Mouse (Mus musculus) CH12.LX (cell line): ENCODE results near the gene Ackr1. TPM values are rescaled to one million over a fixed set of nuclear protein-coding genes. Genes with fewer than 3 reads are reported as not detected.

Experiments
- DNase-seq: peaks from one replicate; pipeline ENCODE4 v3.0.0-alpha.2; 2013; ENCODE audit errors: extremely low read depth
- H3K27ac ChIP-seq: 2 replicates; pipeline ENCODE4 v1.5.1; 2012; ENCODE audit warnings: low read depth, mild to moderate bottlenecking, control low read depth, moderate library complexity; ENCODE audit not compliant: insufficient read depth
- H3K27me3 ChIP-seq: replicated peaks from 2 replicates; pipeline ENCODE3; 2012; ENCODE audit warnings: inconsistent platforms
- H3K36me3 ChIP-seq, 2 experiments: replicated peaks in 1 of 2; 2 replicates each; pipeline versions ENCODE3 to v1.6.1; 2012; ENCODE audit warnings: inconsistent platforms in 1 of 2, low read length in 1 of 2, mild to moderate bottlenecking in 1 of 2, mixed read lengths in 1 of 2, moderate library complexity in 1 of 2; ENCODE audit not compliant: control insufficient read depth in 1 of 2, insufficient read depth in 1 of 2
- H3K4me1 ChIP-seq, 2 experiments: 2 replicates each; pipeline ENCODE4 v1.6.1; 2012; ENCODE audit warnings: inconsistent platforms in 1 of 2, moderate library complexity in 1 of 2; ENCODE audit not compliant: insufficient read depth in 2 of 2, control insufficient read depth in 1 of 2
- H3K4me2 ChIP-seq: 2 replicates; pipeline ENCODE4 v1.6.1; 2012; ENCODE audit warnings: low read depth, mild to moderate bottlenecking, control low read depth; ENCODE audit not compliant: poor library complexity, insufficient read depth, severe bottlenecking
- H3K4me3 ChIP-seq, 3 experiments: fragments of 150-350 bp in 1 of 3; sonication (generic) in 1 of 3; replicated peaks in 1 of 3; 2 replicates each; pipeline versions ENCODE3 to v1.5.1; 2011 to 2012; ENCODE audit warnings: low read depth in 2 of 3, low read length in 2 of 3, mild to moderate bottlenecking in 2 of 3, moderate library complexity in 2 of 3, control low read depth in 1 of 3, improper control_type of control experiment in 1 of 3, inconsistent platforms in 1 of 3, mixed read lengths in 1 of 3; ENCODE audit not compliant: poor library complexity in 1 of 3
- H3K79me2 ChIP-seq: replicated peaks from 2 replicates; pipeline ENCODE4 v1.6.1; 2012; ENCODE audit warnings: mild to moderate bottlenecking, moderate library complexity; ENCODE audit not compliant: control insufficient read depth, poor library complexity, insufficient read depth, severe bottlenecking; ENCODE audit errors: extremely low read depth
- H3K9ac ChIP-seq: 2 replicates; pipeline ENCODE4 v1.6.1; 2012; ENCODE audit warnings: low read depth, mild to moderate bottlenecking, control low read depth, moderate library complexity; ENCODE audit not compliant: insufficient read depth
- H3K9me3 ChIP-seq: replicated peaks from 2 replicates; pipeline ENCODE3; 2012; ENCODE audit warnings: low read length, inconsistent platforms, mixed read lengths
- BHLHE40 ChIP-seq: IDR thresholded peaks from 2 replicates; pipeline ENCODE4 v1.6.1; 2011; ENCODE audit warnings: mild to moderate bottlenecking, low read depth, low read length, improper control_type of control experiment
- CHD1 ChIP-seq: IDR thresholded peaks from 2 replicates; pipeline ENCODE4 v1.6.1; 2012; ENCODE audit warnings: low read depth, low read length, improper control_type of control experiment, inconsistent platforms
- CHD2 ChIP-seq: IDR thresholded peaks from 2 replicates; pipeline ENCODE4 v1.6.1; 2011; ENCODE audit warnings: low read length, improper control_type of control experiment
- CTCF ChIP-seq, 2 experiments: IDR thresholded peaks in 1 of 2; conservative IDR thresholded peaks in 1 of 2; 2 replicates each; pipeline ENCODE4 v1.5.1; 2011 to 2012; ENCODE audit warnings: low read depth in 2 of 2, low read length in 2 of 2, improper control_type of control experiment in 1 of 2, inconsistent platforms in 1 of 2, mild to moderate bottlenecking in 1 of 2, moderate library complexity in 1 of 2
- E2F4 ChIP-seq: IDR thresholded peaks from 2 replicates; pipeline ENCODE4 v1.6.1; 2011; ENCODE audit warnings: low read depth, low read length, improper control_type of control experiment; ENCODE audit not compliant: insufficient replicate concordance
- ETS1 ChIP-seq: conservative IDR thresholded peaks from 2 replicates; pipeline ENCODE4 v1.6.1; 2012; ENCODE audit warnings: low read depth, mild to moderate bottlenecking, inconsistent platforms, low read length, improper control_type of control experiment, moderate library complexity
- GABPA ChIP-seq: IDR thresholded peaks from 2 replicates; pipeline ENCODE4 v1.6.1; 2012; ENCODE audit warnings: low read depth, low read length, improper control_type of control experiment, inconsistent platforms; ENCODE audit not compliant: insufficient replicate concordance
- HCFC1 ChIP-seq: IDR thresholded peaks from 2 replicates; pipeline ENCODE4 v1.6.1; 2012; ENCODE audit warnings: low read depth, mild to moderate bottlenecking, inconsistent platforms, low read length, improper control_type of control experiment
- IRF4 ChIP-seq: IDR thresholded peaks from 2 replicates; pipeline ENCODE4 v1.6.1; 2014; ENCODE audit warnings: low read depth, mild to moderate bottlenecking, inconsistent platforms, low read length, improper control_type of control experiment
- KAT2A ChIP-seq: IDR thresholded peaks from 2 replicates; pipeline ENCODE4 v1.6.1; 2012; ENCODE audit warnings: low read length, improper control_type of control experiment, inconsistent platforms; ENCODE audit not compliant: insufficient replicate concordance
- MAZ ChIP-seq: IDR thresholded peaks from 2 replicates; pipeline ENCODE4 v1.6.1; 2012; ENCODE audit warnings: low read depth, mild to moderate bottlenecking, inconsistent platforms, low read length, improper control_type of control experiment, moderate library complexity
- MEF2A ChIP-seq: IDR thresholded peaks from 2 replicates; pipeline ENCODE4 v1.6.1; 2014; ENCODE audit warnings: low read depth, mild to moderate bottlenecking, inconsistent platforms, low read length, improper control_type of control experiment, borderline replicate concordance
- NELFE ChIP-seq: IDR thresholded peaks from 2 replicates; pipeline ENCODE4 v1.6.1; 2011; ENCODE audit warnings: low read depth, low read length, improper control_type of control experiment
- PAX5 ChIP-seq: IDR thresholded peaks from 2 replicates; pipeline ENCODE4 v1.6.1; 2012; ENCODE audit warnings: low read length, inconsistent platforms, mixed read lengths
- RAD21 ChIP-seq: IDR thresholded peaks from 2 replicates; pipeline ENCODE4 v1.6.1; 2011; ENCODE audit warnings: low read depth, mild to moderate bottlenecking, low read length, improper control_type of control experiment, moderate library complexity
- RCOR1 ChIP-seq: conservative IDR thresholded peaks from 2 replicates; pipeline ENCODE4 v1.6.1; 2012; ENCODE audit warnings: low read depth, mild to moderate bottlenecking, inconsistent platforms, low read length, improper control_type of control experiment
- SMC3 ChIP-seq: IDR thresholded peaks from 2 replicates; pipeline ENCODE4 v1.6.1; 2011; ENCODE audit warnings: low read depth, low read length, improper control_type of control experiment
- UBTF ChIP-seq: IDR thresholded peaks from 2 replicates; pipeline ENCODE4 v1.6.1; 2012; ENCODE audit warnings: low read depth, mild to moderate bottlenecking, inconsistent platforms, low read length, improper control_type of control experiment, moderate library complexity
- USF1 ChIP-seq: IDR thresholded peaks from 2 replicates; pipeline ENCODE4 v1.6.1; 2014; ENCODE audit warnings: low read depth, mild to moderate bottlenecking, inconsistent platforms, low read length, improper control_type of control experiment
- ZC3H11A ChIP-seq: IDR thresholded peaks from 2 replicates; pipeline ENCODE4 v1.6.1; 2012; ENCODE audit warnings: low read depth, mild to moderate bottlenecking, inconsistent platforms, low read length, improper control_type of control experiment
- ZMIZ1 ChIP-seq: IDR thresholded peaks from 2 replicates; pipeline ENCODE4 v1.6.1; 2012; ENCODE audit warnings: low read depth, mild to moderate bottlenecking, inconsistent platforms, low read length, improper control_type of control experiment
- dilution Hi-C: fragments of 300-500 bp; cut with MboI; formaldehyde crosslinking; loops from 2 replicates; pipeline ENCODE4 v1.14.3; 2020; ENCODE audit warnings: low sequenced_read_pairs; ENCODE audit not compliant: extremely low pct_unique_long_range_greater_than_20kb, extremely low pct_ligation_motif_present
- in situ Hi-C: fragments of 300-500 bp; cut with MboI; formaldehyde crosslinking; loops from 3 replicates; pipeline ENCODE4 v1.14.3; 2019; ENCODE audit warnings: low sequenced_read_pairs, low pct_ligation_motif_present, low pct_unique_long_range_greater_than_20kb, mixed read lengths
- polyA plus RNA-seq: library from polyadenylated mRNA; unstranded; fragments of >175 nt; gene quantifications from 2 replicates; pipeline ENCODE4 v1.2.1, GENCODE M21; 2012; ENCODE audit warnings: low read depth; ENCODE audit not compliant: insufficient read length
- total RNA-seq, 2 experiments: library from RNA; depleted of rRNA; stranded (reverse); fragments of 300-350 nt in 1 of 2; fragments of >200 nt in 1 of 2; gene quantifications; 2 replicates each; pipeline ENCODE4 v1.2.3; 2012 to 2014

Gene Ackr1
- total and polyA plus RNA-seq, 3 experiments = not detected

DNA sequence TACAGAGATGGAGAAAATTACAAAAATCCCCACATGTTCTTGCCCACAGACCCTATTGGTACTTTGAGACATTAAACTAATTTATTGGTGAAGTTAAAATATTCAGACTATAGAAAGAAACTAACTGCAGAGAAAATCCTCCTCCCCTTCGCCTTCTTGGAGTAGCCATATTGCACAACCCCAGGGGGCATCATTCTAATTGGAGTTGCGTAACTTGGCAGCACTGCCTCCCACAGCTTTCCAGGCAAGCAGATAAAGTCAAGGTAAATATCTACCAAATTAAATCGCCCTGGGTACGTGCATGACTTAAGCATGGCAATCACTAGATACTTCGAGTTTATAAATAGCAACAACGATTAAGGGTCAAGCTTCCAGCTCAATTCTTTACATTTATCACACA lies 38.0 kb upstream of the Ackr1 start:
- H3K9ac ChIP-seq = no peak overlapping the region
- no peaks in the 10 kb centered on the region for H3K36me3 ChIP-seq
- H3K9me3 ChIP-seq = no peaks in the 10 kb centered on the region
- dilution Hi-C loops = no loop called here
- TF ChIP-seq ZMIZ1 (no peak), ETS1 (no peak), IRF4 (no peak), BHLHE40 (no peak), CHD2 (no peak), NELFE (no peak), HCFC1 (no peak), UBTF (no peak), E2F4 (no peak), MAZ (no peak), ZC3H11A (no peak), USF1 (no peak), SMC3 (no peak)
- H3K4me1 ChIP-seq = peaks cover 0 to 1% of the 10 kb centered on the region in 2 experiments; a peak in 2 of 4 replicates
- H3K4me2 ChIP-seq = no peak overlapping the region
- H3K27ac ChIP-seq = no peak overlapping the region
- in situ Hi-C loops = no loop called here
- peaks cover 27% of the 10 kb centered on the region for H3K27me3 ChIP-seq
- H3K4me3 ChIP-seq = no peak overlapping the region
- DNase-seq = no peak
- H3K79me2 ChIP-seq = no peaks in the 10 kb centered on the region

DNA sequence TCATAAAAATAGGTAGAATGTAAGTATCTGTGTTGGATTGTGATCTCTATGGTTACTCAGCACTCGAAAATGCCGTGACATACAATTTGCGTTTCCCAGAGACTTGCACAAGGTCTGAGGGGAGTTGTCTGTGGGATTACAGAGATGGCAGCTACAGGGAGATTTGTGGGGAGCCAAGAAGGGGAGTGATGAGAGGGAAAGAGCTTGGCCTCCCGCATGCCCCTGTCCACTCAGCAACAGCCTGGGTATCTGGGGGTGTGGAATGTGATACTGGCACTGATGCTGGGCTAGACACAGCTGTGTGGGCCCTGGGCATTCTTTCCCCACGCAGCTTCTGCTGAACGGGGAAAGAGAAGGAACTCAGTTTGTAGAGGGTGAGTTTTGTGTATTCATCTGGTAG lies 36.9 kb upstream of the Ackr1 start:
- Histone ChIP-seq H3K9me3 (no peaks in the 10 kb centered on the region), H3K4me1 (peaks cover 4 to 12% of the 10 kb centered on the region in 2 experiments)
- no peak for TF ChIP-seq PAX5
- no peak for TF ChIP-seq KAT2A
- no peak for TF ChIP-seq CTCF (conservative IDR thresholded peaks at IDR 0.05 in 1 of 2, IDR thresholded peaks at IDR 0.05 in 1 of 2; ENCODE audit: low read depth in 2 of 2, low read length in 2 of 2)
- TF ChIP-seq SMC3 = no peak
- no peak for TF ChIP-seq MEF2A
- no peak for TF ChIP-seq CHD1
- TF ChIP-seq RAD21 = no peak
- no peak for TF ChIP-seq RCOR1
- no peak for TF ChIP-seq GABPA
- TF ChIP-seq, all 38 proteins: peak for 0
- no peak overlapping the region for H3K4me3 ChIP-seq
- no peak overlapping the region for H3K27ac ChIP-seq
- H3K27me3 ChIP-seq = peaks cover 30% of the 10 kb centered on the region
- dilution Hi-C loops = no loop called here
- H3K4me2 ChIP-seq = no peak overlapping the region
- H3K9ac ChIP-seq = no peak overlapping the region
- in situ Hi-C loops = no loop called here
- DNase-seq = no peak
- no peaks in the 10 kb centered on the region for H3K36me3 ChIP-seq
- no peaks in the 10 kb centered on the region for H3K79me2 ChIP-seq
